Mouse (Mus musculus): Measurements from ENCODE around the gene Grb2. TPM values are rescaled to one million over a fixed set of nuclear protein-coding genes. Genes with fewer than 3 reads are reported as not detected.
A peak's percentile ranks its signal among the peaks of the same experiment; 100 is the strongest.

Grb2 gene
- polyA plus RNA-seq (2015; fragmentation: Nextera tagmentation; extraction: Ambion mirVana) = 62.8 and 75.9 TPM in 2 replicates

DNA sequence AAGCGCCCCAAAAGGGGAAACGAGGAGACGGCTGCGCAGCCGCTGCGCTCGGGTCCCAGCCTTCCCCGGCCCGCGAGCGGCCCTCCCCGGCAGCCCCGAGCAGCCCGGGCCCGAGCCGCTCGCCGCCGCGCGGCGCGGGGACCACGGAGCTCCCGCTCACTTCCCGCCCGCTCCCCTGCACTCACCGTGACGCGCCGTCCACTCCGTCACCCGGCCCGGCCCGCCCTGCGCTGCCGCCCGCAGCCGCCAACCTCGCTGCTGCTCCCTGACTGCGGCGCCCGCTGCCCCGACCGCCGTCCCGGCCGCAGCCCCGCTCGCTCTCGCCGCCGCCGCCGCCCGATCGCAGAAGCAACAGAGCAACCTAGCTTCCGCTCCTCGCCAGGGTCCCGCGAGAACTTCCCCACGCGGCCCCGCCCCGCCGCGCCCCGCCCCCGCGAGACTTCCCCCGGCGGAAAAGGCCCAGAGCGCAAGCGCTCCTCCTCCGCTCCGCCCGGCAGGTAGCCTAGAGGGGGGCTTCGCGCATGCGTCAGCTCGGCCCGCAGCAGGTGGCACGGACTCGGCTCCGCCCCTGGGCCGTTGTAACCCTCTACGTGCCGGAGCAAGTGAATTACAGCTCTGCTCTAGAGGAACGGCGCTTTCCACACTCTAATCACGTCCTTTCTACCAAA is at the start of gene Grb2:
Gene Grb2, minus strand, starts transcription at position 389 of the 668 bp plus-strand sequence.
- no peaks in the 10 kb centered on the region for H3K4me1 ChIP-seq (ENCODE audit: insufficient read depth, low read depth, low read length)
- H3K27ac ChIP-seq (ENCODE audit: low read length) = peak within 1 kb of the TSS; percentile 96
- ATAC-seq (peak; percentile 96), DNase-seq (ENCODE audit: low spot score) (peak; percentile 99)
- peak within 1 kb of the TSS; percentile 89 for H3K4me2 ChIP-seq (replicated peaks; ENCODE audit: low read depth, low read length)
- peak within 1 kb of the TSS; percentile 94 for H3K4me3 ChIP-seq (ENCODE audit: low read depth, low read length)
- no peaks in the 10 kb centered on the region for H3K27me3 ChIP-seq (replicated peaks; ENCODE audit: insufficient read depth, low read length)
- no peak for TF ChIP-seq CTCF (IDR thresholded peaks at IDR 0.05)
- no peak for TF ChIP-seq EP300 (IDR thresholded peaks at IDR 0.05)
- H3K9me3 ChIP-seq (ENCODE audit: low read length) = no peaks in the 10 kb centered on the region
- H3K36me3 ChIP-seq (ENCODE audit: insufficient read depth, low read length) = no peaks in the 10 kb centered on the region
- under 1% methylated on average over 38 of the region's 91 CpGs for WGBS
- peak within 1 kb of the TSS; percentile 92 for H3K9ac ChIP-seq (replicated peaks; ENCODE audit: low read depth)

GRCm38 (mm10) chr11:115753485-115753884 is 45.1 kb upstream of the Grb2 start:
- no peaks in the 10 kb centered on the region for H3K27me3 ChIP-seq (replicated peaks; ENCODE audit: insufficient read depth, low read length)

DNA sequence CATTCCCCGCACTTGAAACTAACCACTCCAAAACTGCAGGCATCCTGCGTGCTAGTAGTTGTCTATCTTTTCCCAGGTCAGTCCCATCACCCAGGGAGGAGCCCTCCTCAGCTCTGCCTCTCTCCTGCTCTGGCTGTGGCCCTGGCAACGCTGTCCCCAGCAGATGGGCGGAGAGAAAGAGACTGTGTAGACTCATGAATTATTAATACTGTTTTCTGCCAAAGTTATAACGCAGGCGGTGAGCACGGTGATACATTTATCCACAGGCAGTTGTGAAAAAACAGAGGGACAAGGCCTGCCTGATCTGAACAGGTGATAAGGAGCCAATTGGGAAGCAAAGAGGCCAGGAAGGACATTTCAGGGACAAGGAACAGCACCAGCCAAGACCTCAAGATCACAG is 44.3 kb upstream of the Grb2 start:
- Histone ChIP-seq H3K4me3 (ENCODE audit: low read depth, low read length) (no peak overlapping the region), H3K9me3 (ENCODE audit: low read length) (no peaks in the 10 kb centered on the region), H3K4me1 (ENCODE audit: insufficient read depth, low read depth, low read length) (no peaks in the 10 kb centered on the region), H3K36me3 (ENCODE audit: insufficient read depth, low read length) (no peaks in the 10 kb centered on the region), H3K4me2 (replicated peaks; ENCODE audit: low read depth, low read length) (no peak overlapping the region), H3K27me3 (replicated peaks; ENCODE audit: insufficient read depth, low read length) (no peaks in the 10 kb centered on the region), H3K9ac (replicated peaks; ENCODE audit: low read depth) (no peak overlapping the region), H3K27ac (ENCODE audit: low read length) (no peak overlapping the region)
- 72% methylated on average over 7 of the region's 7 CpGs for WGBS
- TF ChIP-seq EP300 (IDR thresholded peaks at IDR 0.05) = no peak
- TF ChIP-seq CTCF (IDR thresholded peaks at IDR 0.05) = no peak
- DNase-seq (ENCODE audit: low spot score) (no peak), ATAC-seq (no peak)

More at GRCm38 (mm10) chr11:115753485-115753884, 45.1 kb upstream of the Grb2 start:
- no peak overlapping the region for H3K27ac ChIP-seq (ENCODE audit: low read length)
- no peaks in the 10 kb centered on the region for H3K9me3 ChIP-seq (ENCODE audit: low read length)
- no peak overlapping the region for H3K9ac ChIP-seq (replicated peaks; ENCODE audit: low read depth)
- H3K36me3 ChIP-seq (ENCODE audit: insufficient read depth, low read length) = no peaks in the 10 kb centered on the region
- no peaks in the 10 kb centered on the region for H3K4me1 ChIP-seq (ENCODE audit: insufficient read depth, low read depth, low read length)
- no peak overlapping the region for H3K4me3 ChIP-seq (ENCODE audit: low read depth, low read length)
- no peak for ATAC-seq
- no peak for DNase-seq (ENCODE audit: low spot score)
- no peak for TF ChIP-seq EP300 (IDR thresholded peaks at IDR 0.05)
- no peak for TF ChIP-seq CTCF (IDR thresholded peaks at IDR 0.05)
- no peak overlapping the region for H3K4me2 ChIP-seq (replicated peaks; ENCODE audit: low read depth, low read length)
- WGBS = 64% methylated on average over 4 of the region's 4 CpGs

DNA sequence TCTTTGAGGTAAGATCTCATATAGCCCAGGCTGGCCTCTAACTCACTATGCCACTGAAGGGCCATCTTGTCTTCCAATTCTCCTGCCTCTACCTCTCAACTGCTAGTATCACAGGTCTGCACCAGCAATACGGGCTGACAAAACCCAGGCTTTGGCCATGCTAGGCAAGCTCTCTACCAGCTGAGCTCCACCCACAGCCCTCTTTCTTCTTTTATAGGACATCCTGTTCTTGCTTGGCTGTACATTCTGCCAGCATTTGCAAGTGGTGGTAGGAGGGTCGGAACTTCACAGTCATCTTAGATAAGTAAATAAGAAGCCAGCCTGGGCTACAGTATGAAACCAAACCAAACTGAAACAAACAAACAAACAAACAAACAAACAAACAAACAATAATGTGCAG is 43.3 kb upstream of the Grb2 start:
- Histone ChIP-seq H3K9ac (replicated peaks; ENCODE audit: low read depth) (no peak overlapping the region), H3K27ac (ENCODE audit: low read length) (no peak overlapping the region), H3K4me2 (replicated peaks; ENCODE audit: low read depth, low read length) (no peak overlapping the region), H3K36me3 (ENCODE audit: insufficient read depth, low read length) (no peaks in the 10 kb centered on the region), H3K9me3 (ENCODE audit: low read length) (no peaks in the 10 kb centered on the region), H3K4me3 (ENCODE audit: low read depth, low read length) (no peak overlapping the region), H3K27me3 (replicated peaks; ENCODE audit: insufficient read depth, low read length) (no peaks in the 10 kb centered on the region), H3K4me1 (ENCODE audit: insufficient read depth, low read depth, low read length) (no peaks in the 10 kb centered on the region)
- no peak for ATAC-seq
- DNase-seq (ENCODE audit: low spot score) = no peak
- TF ChIP-seq EP300 (IDR thresholded peaks at IDR 0.05) (peak; percentile 37; the same call in 1 of the 2 replicates), CTCF (IDR thresholded peaks at IDR 0.05) (no peak)
- 45% methylated on average over 2 of the region's 2 CpGs for WGBS

- no peaks in the 10 kb centered on the region for H3K9me3 ChIP-seq (ENCODE audit: low read length)
- H3K4me1 ChIP-seq (ENCODE audit: insufficient read depth, low read depth, low read length) = no peaks in the 10 kb centered on the region
- H3K9ac ChIP-seq (replicated peaks; ENCODE audit: low read depth) = no peak overlapping the region
- H3K4me2 ChIP-seq (replicated peaks; ENCODE audit: low read depth, low read length) = no peak overlapping the region
- no peak overlapping the region for H3K4me3 ChIP-seq (ENCODE audit: low read depth, low read length)
- no peak for ATAC-seq
- 87% methylated on average over 5 of the region's 5 CpGs for WGBS
- H3K36me3 ChIP-seq (ENCODE audit: insufficient read depth, low read length) = no peaks in the 10 kb centered on the region
- no peaks in the 10 kb centered on the region for H3K27me3 ChIP-seq (replicated peaks; ENCODE audit: insufficient read depth, low read length)
- DNase-seq (ENCODE audit: low spot score) = no peak
- no peak overlapping the region for H3K27ac ChIP-seq (ENCODE audit: low read length)
- no peak for TF ChIP-seq EP300 (IDR thresholded peaks at IDR 0.05)
- no peak for TF ChIP-seq CTCF (IDR thresholded peaks at IDR 0.05)
Observed at GRCm38 (mm10) chr11:115749834-115750233, 41.4 kb upstream of the Grb2 start.

DNA sequence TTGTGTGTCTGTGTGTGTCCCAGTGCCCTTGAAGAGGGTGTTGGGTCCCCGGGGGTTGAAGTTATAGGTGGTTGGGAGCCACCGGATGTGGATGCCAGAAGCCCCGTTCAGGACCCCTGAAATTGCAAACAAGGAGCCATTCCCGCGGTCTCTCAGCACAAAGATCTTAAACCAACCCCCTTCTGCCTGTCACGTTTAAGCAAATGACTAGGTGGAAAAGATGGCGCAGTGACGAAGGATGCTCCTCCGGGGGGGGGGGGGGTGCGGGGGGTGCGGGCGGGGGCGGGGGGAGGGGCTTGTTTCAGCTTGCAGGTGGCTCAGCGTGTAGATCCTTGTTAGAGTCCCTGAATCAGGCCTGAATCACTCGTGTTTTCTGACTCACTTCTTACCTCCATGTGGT is 39.0 kb upstream of the Grb2 start:
- no peaks in the 10 kb centered on the region for H3K4me1 ChIP-seq (ENCODE audit: insufficient read depth, low read depth, low read length)
- no peak overlapping the region for H3K4me2 ChIP-seq (replicated peaks; ENCODE audit: low read depth, low read length)
- no peaks in the 10 kb centered on the region for H3K9me3 ChIP-seq (ENCODE audit: low read length)

More for the DNA sequence above, 39.0 kb upstream of the Grb2 start:
- no peak overlapping the region for H3K9ac ChIP-seq (replicated peaks; ENCODE audit: low read depth)
- H3K27ac ChIP-seq (ENCODE audit: low read length) = no peak overlapping the region
- H3K36me3 ChIP-seq (ENCODE audit: insufficient read depth, low read length) = no peaks in the 10 kb centered on the region
- no peak overlapping the region for H3K4me3 ChIP-seq (ENCODE audit: low read depth, low read length)
- ATAC-seq (no peak), DNase-seq (ENCODE audit: low spot score) (no peak)
- no peak for TF ChIP-seq CTCF (IDR thresholded peaks at IDR 0.05)
- no peak for TF ChIP-seq EP300 (IDR thresholded peaks at IDR 0.05)
- WGBS = 5% methylated on average over 10 of the region's 15 CpGs
- H3K27me3 ChIP-seq (replicated peaks; ENCODE audit: insufficient read depth, low read length) = no peaks in the 10 kb centered on the region

All from lung, postnatal 0 days (tissue).